Mouse (Mus musculus): ENCODE results near the gene Serpina16. TPM values are rescaled to one million over a fixed set of nuclear protein-coding genes. Genes with fewer than 3 reads are reported as not detected.
"Not testable (repeated sequence)": the region's sequence is repeated elsewhere in the genome, so short reads cannot be mapped to it uniquely, and the experiment has no call there.

Serpina16 gene
- polyA plus RNA-seq, 1 experiment from 2014 or later = not detected

GRCm38 (mm10) chr12:103686050-103686449, 10.1 kb upstream of the Serpina16 start:
- WGBS = 75% methylated on average over 3 of the region's 3 CpGs
- no peak overlapping the region for H3K9ac ChIP-seq (ENCODE audit: low read depth, low read length)
- no peak overlapping the region for H3K27ac ChIP-seq (ENCODE audit: low read length)
- no peaks in the 10 kb centered on the region for H3K9me3 ChIP-seq (replicated peaks; ENCODE audit: control insufficient read depth, low read length, poor library complexity, severe bottlenecking)
- no peaks in the 10 kb centered on the region for H3K4me1 ChIP-seq (ENCODE audit: control insufficient read depth, insufficient read depth, low read length)
- no peak for ATAC-seq
- H3K4me2 ChIP-seq (ENCODE audit: low read length) = no peak overlapping the region
- no peak overlapping the region for H3K4me3 ChIP-seq (ENCODE audit: low read depth, low read length)
- no peaks in the 10 kb centered on the region for H3K36me3 ChIP-seq (ENCODE audit: control insufficient read depth, insufficient read depth, low read length)
- no peaks in the 10 kb centered on the region for H3K27me3 ChIP-seq (ENCODE audit: control insufficient read depth, insufficient read depth, low read depth, low read length)

- Histone ChIP-seq H3K36me3 (ENCODE audit: control insufficient read depth, insufficient read depth, low read length) (no peaks in the 10 kb centered on the region), H3K9me3 (replicated peaks; ENCODE audit: control insufficient read depth, low read length, poor library complexity, severe bottlenecking) (no peaks in the 10 kb centered on the region), H3K9ac (ENCODE audit: low read depth, low read length) (no peak overlapping the region), H3K4me3 (ENCODE audit: low read depth, low read length) (no peak overlapping the region), H3K27ac (ENCODE audit: low read length) (no peak overlapping the region), H3K27me3 (ENCODE audit: control insufficient read depth, insufficient read depth, low read depth, low read length) (no peaks in the 10 kb centered on the region), H3K4me2 (ENCODE audit: low read length) (no peak overlapping the region), H3K4me1 (ENCODE audit: control insufficient read depth, insufficient read depth, low read length) (no peaks in the 10 kb centered on the region)
- 83% methylated on average over 3 of the region's 3 CpGs for WGBS
- no peak for ATAC-seq
These were observed 9.4 kb upstream of the Serpina16 start for GRCm38 (mm10) chr12:103685386-103685785.

GRCm38 (mm10) chr12:103683775-103684174, 7.8 kb upstream of the Serpina16 start:
- ATAC-seq = no peak
- no peaks in the 10 kb centered on the region for H3K4me1 ChIP-seq (ENCODE audit: control insufficient read depth, insufficient read depth, low read length)
- 75% methylated on average over 4 of the region's 4 CpGs for WGBS

DNA sequence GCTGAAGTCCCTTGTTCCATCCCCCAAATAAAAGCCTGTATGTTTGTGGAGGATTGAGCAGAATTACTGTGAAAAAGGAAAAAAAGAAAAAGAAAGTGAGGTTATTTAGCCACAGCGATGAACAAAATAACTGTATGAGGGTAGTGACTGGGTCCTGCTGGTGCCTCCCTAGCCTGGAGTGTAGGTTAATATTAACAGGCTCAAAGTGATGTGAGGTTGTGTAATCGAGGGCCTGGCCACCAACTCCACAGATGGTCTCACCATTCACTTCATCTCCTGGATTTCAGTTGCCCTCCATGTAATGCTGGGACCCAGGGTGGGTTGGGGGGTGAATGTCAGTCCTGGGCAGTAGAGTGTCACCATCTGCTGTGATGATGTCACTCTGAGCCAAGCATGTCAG, 5.8 kb upstream of the Serpina16 start:
- Histone ChIP-seq H3K4me1 (ENCODE audit: control insufficient read depth, insufficient read depth, low read length) (no peaks in the 10 kb centered on the region), H3K9me3 (replicated peaks; ENCODE audit: control insufficient read depth, low read length, poor library complexity, severe bottlenecking) (no peaks in the 10 kb centered on the region), H3K4me3 (ENCODE audit: low read depth, low read length) (no peak overlapping the region), H3K36me3 (ENCODE audit: control insufficient read depth, insufficient read depth, low read length) (no peaks in the 10 kb centered on the region), H3K4me2 (ENCODE audit: low read length) (no peak overlapping the region), H3K27me3 (ENCODE audit: control insufficient read depth, insufficient read depth, low read depth, low read length) (no peaks in the 10 kb centered on the region), H3K27ac (ENCODE audit: low read length) (no peak overlapping the region), H3K9ac (ENCODE audit: low read depth, low read length) (no peak overlapping the region)
- WGBS = 80% methylated on average over 2 of the region's 2 CpGs
- ATAC-seq = no peak

More at GRCm38 (mm10) chr12:103683775-103684174, 7.8 kb upstream of the Serpina16 start:
- no peaks in the 10 kb centered on the region for H3K36me3 ChIP-seq (ENCODE audit: control insufficient read depth, insufficient read depth, low read length)
- no peaks in the 10 kb centered on the region for H3K27me3 ChIP-seq (ENCODE audit: control insufficient read depth, insufficient read depth, low read depth, low read length)
- no peak overlapping the region for H3K9ac ChIP-seq (ENCODE audit: low read depth, low read length)
- no peaks in the 10 kb centered on the region for H3K9me3 ChIP-seq (replicated peaks; ENCODE audit: control insufficient read depth, low read length, poor library complexity, severe bottlenecking)
- no peak overlapping the region for H3K27ac ChIP-seq (ENCODE audit: low read length)
- no peak overlapping the region for H3K4me2 ChIP-seq (ENCODE audit: low read length)
- H3K4me3 ChIP-seq (ENCODE audit: low read depth, low read length) = no peak overlapping the region

DNA sequence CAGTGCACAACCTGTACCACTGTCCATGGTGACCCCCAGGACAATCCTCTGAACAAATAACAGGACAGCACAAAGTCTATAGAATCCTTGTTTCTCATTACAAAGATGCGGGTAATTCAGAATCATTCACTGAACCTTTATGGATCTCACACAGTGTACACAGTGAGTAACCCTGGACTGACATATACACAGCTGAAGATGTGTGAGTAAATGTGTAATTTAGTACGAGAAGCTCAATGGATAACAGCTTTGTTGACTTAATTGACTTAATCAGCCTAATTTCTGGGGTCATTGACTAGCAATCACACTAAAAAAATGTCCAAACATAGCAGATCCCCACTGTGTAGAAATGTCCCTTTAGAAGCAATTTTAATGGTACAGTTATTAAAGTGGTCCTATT, 5.2 kb upstream of the Serpina16 start:
- no peaks in the 10 kb centered on the region for H3K36me3 ChIP-seq (ENCODE audit: control insufficient read depth, insufficient read depth, low read length)
- H3K9me3 ChIP-seq (replicated peaks; ENCODE audit: control insufficient read depth, low read length, poor library complexity, severe bottlenecking) = no peaks in the 10 kb centered on the region
- no peak for ATAC-seq
- H3K27ac ChIP-seq (ENCODE audit: low read length) = no peak overlapping the region
- no peak overlapping the region for H3K4me2 ChIP-seq (ENCODE audit: low read length)
- H3K9ac ChIP-seq (ENCODE audit: low read depth, low read length) = no peak overlapping the region
- H3K27me3 ChIP-seq (ENCODE audit: control insufficient read depth, insufficient read depth, low read depth, low read length) = no peaks in the 10 kb centered on the region
- no peak overlapping the region for H3K4me3 ChIP-seq (ENCODE audit: low read depth, low read length)
- H3K4me1 ChIP-seq (ENCODE audit: control insufficient read depth, insufficient read depth, low read length) = no peaks in the 10 kb centered on the region
- 75% methylated on average over 2 of the region's 2 CpGs for WGBS

GRCm38 (mm10) chr12:103679853-103680252, 3.9 kb upstream of the Serpina16 start:
- not testable (repeated sequence) for H3K4me2 ChIP-seq (ENCODE audit: low read length)
- WGBS = 95% methylated on average over 1 of the region's 1 CpGs

DNA sequence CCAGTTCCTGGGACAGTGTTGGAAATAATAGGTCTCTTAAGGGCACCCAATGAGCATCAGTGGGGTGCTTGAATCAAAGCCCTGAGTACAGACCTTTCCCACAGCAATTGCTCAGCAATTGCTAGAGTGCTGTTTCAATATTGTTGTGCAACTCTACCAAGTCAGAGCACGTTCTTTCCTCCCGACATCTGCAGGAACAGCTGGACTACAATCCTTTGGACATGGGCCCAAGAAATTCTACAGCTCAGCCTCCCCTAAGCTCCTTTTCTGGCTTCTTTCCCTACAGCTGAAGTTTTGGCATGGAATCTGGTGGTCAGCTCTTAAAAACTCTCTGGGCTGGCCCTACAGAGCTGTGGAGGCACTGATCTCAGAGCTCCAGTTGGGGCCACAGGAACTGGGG, 2.8 kb downstream of the Serpina16 start:
- ATAC-seq = no peak
- 79% methylated on average over 2 of the region's 2 CpGs for WGBS

More at GRCm38 (mm10) chr12:103679853-103680252, 3.9 kb upstream of the Serpina16 start:
- H3K4me3 ChIP-seq (ENCODE audit: low read depth, low read length); H3K36me3 ChIP-seq (ENCODE audit: control insufficient read depth, insufficient read depth, low read length); ATAC-seq; H3K27ac ChIP-seq (ENCODE audit: low read length); H3K4me1 ChIP-seq (ENCODE audit: control insufficient read depth, insufficient read depth, low read length); H3K27me3 ChIP-seq (ENCODE audit: control insufficient read depth, insufficient read depth, low read depth, low read length); H3K9me3 ChIP-seq (replicated peaks; ENCODE audit: control insufficient read depth, low read length, poor library complexity, severe bottlenecking); H3K9ac ChIP-seq (ENCODE audit: low read depth, low read length): not testable (repeated sequence)

GRCm38 (mm10) chr12:103671483-103671882, 4.5 kb downstream of the Serpina16 start:
- no peak for ATAC-seq
- Histone ChIP-seq H3K36me3 (ENCODE audit: control insufficient read depth, insufficient read depth, low read length) (no peaks in the 10 kb centered on the region), H3K9me3 (replicated peaks; ENCODE audit: control insufficient read depth, low read length, poor library complexity, severe bottlenecking) (no peaks in the 10 kb centered on the region), H3K4me2 (ENCODE audit: low read length) (no peak overlapping the region), H3K27ac (ENCODE audit: low read length) (no peak overlapping the region), H3K4me1 (ENCODE audit: control insufficient read depth, insufficient read depth, low read length) (no peaks in the 10 kb centered on the region), H3K9ac (ENCODE audit: low read depth, low read length) (no peak overlapping the region), H3K4me3 (ENCODE audit: low read depth, low read length) (no peak overlapping the region), H3K27me3 (ENCODE audit: control insufficient read depth, insufficient read depth, low read depth, low read length) (no peaks in the 10 kb centered on the region)
- WGBS = 79% methylated on average over 3 of the region's 3 CpGs

More for the DNA sequence above, 2.8 kb downstream of the Serpina16 start:
- no peak overlapping the region for H3K9ac ChIP-seq (ENCODE audit: low read depth, low read length)
- no peaks in the 10 kb centered on the region for H3K27me3 ChIP-seq (ENCODE audit: control insufficient read depth, insufficient read depth, low read depth, low read length)
- H3K4me2 ChIP-seq (ENCODE audit: low read length) = no peak overlapping the region
- no peaks in the 10 kb centered on the region for H3K9me3 ChIP-seq (replicated peaks; ENCODE audit: control insufficient read depth, low read length, poor library complexity, severe bottlenecking)
- H3K4me3 ChIP-seq (ENCODE audit: low read depth, low read length) = no peak overlapping the region
- H3K4me1 ChIP-seq (ENCODE audit: control insufficient read depth, insufficient read depth, low read length) = no peaks in the 10 kb centered on the region
- no peak overlapping the region for H3K27ac ChIP-seq (ENCODE audit: low read length)
- H3K36me3 ChIP-seq (ENCODE audit: control insufficient read depth, insufficient read depth, low read length) = no peaks in the 10 kb centered on the region

DNA sequence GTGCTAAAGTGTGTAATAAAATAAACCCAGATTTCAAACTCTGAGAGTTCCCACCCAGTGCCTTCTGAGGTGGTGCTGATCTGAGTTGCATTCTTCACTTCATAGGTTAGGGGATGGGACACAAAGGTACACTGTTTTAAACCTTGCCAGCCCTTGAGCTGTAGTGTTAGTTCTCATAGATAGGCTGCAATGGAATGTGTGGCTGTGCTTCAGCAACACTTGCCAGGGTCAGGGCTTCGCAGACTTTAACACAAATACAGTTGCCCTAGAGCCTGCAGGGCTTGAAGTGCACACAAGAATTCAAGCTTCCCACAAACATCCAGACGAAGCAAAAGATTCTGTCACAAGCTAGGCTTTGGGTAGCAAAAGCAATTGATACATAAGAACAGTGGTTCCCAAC, 5.0 kb downstream of the Serpina16 start:
- Histone ChIP-seq H3K4me3 (ENCODE audit: low read depth, low read length) (no peak overlapping the region), H3K27ac (ENCODE audit: low read length) (no peak overlapping the region), H3K27me3 (ENCODE audit: control insufficient read depth, insufficient read depth, low read depth, low read length) (no peaks in the 10 kb centered on the region), H3K36me3 (ENCODE audit: control insufficient read depth, insufficient read depth, low read length) (no peaks in the 10 kb centered on the region), H3K4me2 (ENCODE audit: low read length) (no peak overlapping the region), H3K4me1 (ENCODE audit: control insufficient read depth, insufficient read depth, low read length) (no peaks in the 10 kb centered on the region), H3K9ac (ENCODE audit: low read depth, low read length) (no peak overlapping the region), H3K9me3 (replicated peaks; ENCODE audit: control insufficient read depth, low read length, poor library complexity, severe bottlenecking) (no peaks in the 10 kb centered on the region; the same call in 1 of the 2 replicates)
- WGBS = 63% methylated on average over 2 of the region's 2 CpGs
- ATAC-seq = no peak

Measured in midbrain, embryonic 16.5 days (tissue).